Mouse (Mus musculus): ENCODE measurements around the gene Cacna2d3.

DNA sequence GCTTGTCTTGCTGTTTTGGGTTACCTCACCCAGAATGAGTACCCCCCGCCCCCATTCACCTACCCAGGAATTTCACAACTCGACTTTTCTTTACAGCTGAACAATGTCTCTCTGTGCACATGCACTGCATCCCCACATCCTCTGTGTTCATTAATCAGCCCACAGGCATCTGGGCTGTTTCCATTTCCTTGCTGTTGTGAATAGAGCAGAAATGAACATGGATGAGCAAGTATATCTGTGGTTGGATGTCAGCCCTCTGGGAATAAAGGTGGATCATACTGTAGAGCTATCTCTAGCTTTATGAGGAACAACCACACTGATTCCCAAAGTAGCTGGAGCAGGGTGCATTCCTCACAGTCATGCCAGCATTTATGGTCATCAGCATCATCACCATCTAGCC is 139.7 kb downstream of the Cacna2d3 start:
- no peak for TF ChIP-seq CTCF (IDR thresholded peaks at IDR 0.05; ENCODE audit: insufficient read depth, low read depth, low read length)
- TF ChIP-seq POLR2A (IDR thresholded peaks at IDR 0.05; ENCODE audit: insufficient read depth, low read depth, low read length) = no peak

Data from olfactory bulb, adult 2 months (tissue).